Mouse (Mus musculus) forebrain, postnatal 0 days (tissue): ENCODE results near the gene Cog3. TPM values are rescaled to one million over a fixed set of nuclear protein-coding genes. Genes with fewer than 3 reads are reported as not detected.

Source experiments
- ATAC-seq: fragments of 200-750 bp; cut with Nextera tagmentation; 2 replicates; pipeline ENCODE4 v1.8.0; 2017; ENCODE audit warnings: mild to moderate bottlenecking, moderate library complexity
- DNase-seq: peaks from one replicate; pipeline ENCODE4 v3.0.0-alpha.2; 2015
- H3K27ac ChIP-seq: fragments of 300-500 bp; sonication (generic); 2 replicates; pipeline ENCODE4 v1.5.1; 2014; ENCODE audit warnings: low read depth, mild to moderate bottlenecking, antibody characterized with exemption, low read length, moderate library complexity, mixed read lengths
- H3K27me3 ChIP-seq: fragments of 300-500 bp; sonication (generic); 2 replicates; pipeline ENCODE4 v1.6.1; 2014; ENCODE audit warnings: mild to moderate bottlenecking, low read length, mixed read lengths; ENCODE audit not compliant: insufficient read depth
- H3K36me3 ChIP-seq: fragments of 300-500 bp; sonication (generic); 2 replicates; pipeline ENCODE4 v1.6.1; 2014; ENCODE audit warnings: mild to moderate bottlenecking, moderate library complexity; ENCODE audit not compliant: insufficient read depth
- H3K4me1 ChIP-seq: fragments of 300-500 bp; sonication (generic); 2 replicates; pipeline ENCODE4 v1.6.1; 2014; ENCODE audit warnings: antibody characterized with exemption; ENCODE audit not compliant: insufficient read depth
- H3K4me2 ChIP-seq: fragments of 300-500 bp; sonication (generic); 2 replicates; pipeline ENCODE4 v1.6.1; 2014; ENCODE audit warnings: low read depth, mild to moderate bottlenecking, moderate library complexity
- H3K4me3 ChIP-seq: fragments of 300-500 bp; sonication (generic); 2 replicates; pipeline ENCODE4 v1.5.1; 2014; ENCODE audit warnings: low read depth, low read length, mixed read lengths
- H3K9ac ChIP-seq: fragments of 300-500 bp; sonication (generic); 2 replicates; pipeline ENCODE4 v1.6.1; 2014; ENCODE audit warnings: mild to moderate bottlenecking
- H3K9me3 ChIP-seq: fragments of 300-500 bp; sonication (generic); 2 replicates; pipeline ENCODE4 v1.6.1; 2016; ENCODE audit warnings: low read length
- CTCF ChIP-seq: sonication (generic); IDR thresholded peaks from 2 replicates; pipeline ENCODE4 v1.5.1; 2016; ENCODE audit warnings: antibody characterized with exemption, control low read depth, low read depth
- WGBS: fragments of 180-500 bp; shearing (Covaris S2); extraction: QIAGEN DNeasy Blood & Tissue Kit; methylation state at CpG from one replicate; pipeline ENCODE4 v1.1.7; 2014; 5-methylcytosine and 5-hydroxymethylcytosine counted together
- polyA plus RNA-seq: library from polyadenylated mRNA; unstranded; fragments of >200 nt; fragmentation: Nextera tagmentation; extraction: Ambion mirVana; gene quantifications from 2 replicates; pipeline ENCODE4 v1.2.1, GENCODE M21; 2015
- total RNA-seq: library from RNA; depleted of rRNA; stranded (reverse); fragments of >200 nt; gene quantifications from 2 replicates; pipeline ENCODE4 v1.2.3, GENCODE M21; 2014; rRNA removed

Cog3 gene
- total and polyA plus RNA-seq, 2 experiments from 2014 or later: 11.6 to 29.7 TPM

- Histone ChIP-seq H3K36me3 (no peaks in the 10 kb centered on the region), H3K27ac (peak overlapping the region; percentile 10; the same call in 1 of the 2 replicates), H3K9ac (no peak overlapping the region), H3K27me3 (no peaks in the 10 kb centered on the region), H3K9me3 (no peaks in the 10 kb centered on the region), H3K4me3 (no peak overlapping the region), H3K4me1 (peaks cover 7% of the 10 kb centered on the region; the same call in 1 of the 2 replicates), H3K4me2 (no peak overlapping the region)
- DNase-seq (no peak), ATAC-seq (0 out of 2 replicates have a peak, but pooled peaks have one; percentile 38)
- WGBS: 26% methylated on average over 8 of the region's 8 CpGs
- TF ChIP-seq CTCF: no peak
Observed at GRCm38 (mm10) chr14:75661548-75661947, 92.8 kb downstream of the Cog3 start.

GRCm38 (mm10) chr14:75660936-75661335, 93.4 kb downstream of the Cog3 start:
- H3K4me2 ChIP-seq: no peak overlapping the region
- ATAC-seq: no peak
- TF ChIP-seq CTCF: no peak
- no peak overlapping the region for H3K4me3 ChIP-seq
- H3K9me3 ChIP-seq: no peaks in the 10 kb centered on the region
- H3K4me1 ChIP-seq: peaks cover 7% of the 10 kb centered on the region; the same call in 1 of the 2 replicates
- H3K27ac ChIP-seq: peak overlapping the region; percentile 10; the same call in 1 of the 2 replicates
- no peaks in the 10 kb centered on the region for H3K36me3 ChIP-seq
- H3K9ac ChIP-seq: no peak overlapping the region
- H3K27me3 ChIP-seq: no peaks in the 10 kb centered on the region
- peak; percentile 36 for DNase-seq
- WGBS: 46% methylated on average over 6 of the region's 6 CpGs

Other genes starting within 250 kb of the Cog3 start
- gene Spert, start 161.4 kb downstream of the Cog3 start, total RNA-seq: not detected in 2 replicates
- gene Spert, start 161.4 kb downstream of the Cog3 start, polyA plus RNA-seq: not detected in 2 replicates
- not detected in 2 replicates for gene Erich6b, start 112.3 kb downstream of the Cog3 start, total RNA-seq
- gene Erich6b, start 112.3 kb downstream of the Cog3 start, polyA plus RNA-seq: not detected in 2 replicates
- gene Slc25a30, start 32.5 kb upstream of the Cog3 start, total RNA-seq: 20.1 and 27.4 TPM in 2 replicates
- gene Slc25a30, start 32.5 kb upstream of the Cog3 start, polyA plus RNA-seq: 4.7 and 7.0 TPM in 2 replicates
- 738 and 1,020 TPM in 2 replicates for gene Tpt1, start 90.6 kb upstream of the Cog3 start, total RNA-seq
- 708 and 819 TPM in 2 replicates for gene Tpt1, start 90.6 kb upstream of the Cog3 start, polyA plus RNA-seq
- gene Kctd4, start 200.5 kb upstream of the Cog3 start, total RNA-seq: 18.6 and 25.6 TPM in 2 replicates
- 13.1 and 14.2 TPM in 2 replicates for gene Kctd4, start 200.5 kb upstream of the Cog3 start, polyA plus RNA-seq